Mouse (Mus musculus): ENCODE results near the gene Cavin1. TPM values are rescaled to one million over a fixed set of nuclear protein-coding genes. Genes with fewer than 3 reads are reported as not detected.
A peak's percentile ranks its signal among the peaks of the same experiment; 100 is the strongest.

Gene Cavin1
- total RNA-seq, 2 experiments from 2014 or later, result 462 to 471 TPM

DNA sequence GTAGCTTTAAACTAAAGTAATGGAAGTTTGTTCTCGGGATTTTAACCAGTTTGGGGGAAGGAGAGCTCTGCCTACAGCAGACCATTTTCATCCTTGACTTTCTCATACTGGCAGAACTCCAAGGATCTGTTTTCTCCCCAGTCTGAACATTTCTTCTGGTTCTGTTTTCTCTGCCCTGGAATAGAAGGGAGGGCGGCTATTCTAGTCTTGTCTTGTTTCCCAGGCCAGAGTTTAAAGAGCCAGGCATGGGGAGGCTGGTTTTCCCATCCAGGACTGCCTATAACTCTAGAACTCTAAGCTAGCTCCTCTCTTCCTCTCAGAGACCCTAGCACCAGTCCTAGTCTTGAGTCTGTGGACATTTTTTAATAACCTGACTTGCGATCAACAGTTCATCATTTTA lies 10.9 kb downstream of the Cavin1 start:
- DNase-seq, result peak; percentile 37 to 47
- intact Hi-C loops (cut with DNase I), result loop anchor here (5.0 kb wide), 1 partner anchor 248 kb away; the partner anchor contains the start of genes Hspb9 and Kat2a

- intact Hi-C loops (cut with DNase I), result loop anchor here (5.0 kb wide), 1 partner anchor 247 kb away; the partner anchor contains the start of genes Hspb9 and Kat2a
- peak; percentile 78 to 85 for DNase-seq
Observed at GRCm38 (mm10) chr11:100959464-100959810, 11.2 kb downstream of the Cavin1 start.

GRCm38 (mm10) chr11:100958613-100959463 lies 11.8 kb downstream of the Cavin1 start:
- DNase-seq, result no peak
- intact Hi-C loops (cut with DNase I), result loop anchor here (5.0 kb wide), 1 partner anchor 247 kb away; the partner anchor contains the start of genes Hspb9 and Kat2a

GRCm38 (mm10) chr11:100957915-100958469 lies 12.7 kb downstream of the Cavin1 start:
- no peak for DNase-seq
- intact Hi-C loops (cut with DNase I), result loop anchor here (1.0 to 5.0 kb wide), 3 partner anchors 25 to 246 kb away; partner anchors contain the start of genes Hspb9 and Kat2a

DNA sequence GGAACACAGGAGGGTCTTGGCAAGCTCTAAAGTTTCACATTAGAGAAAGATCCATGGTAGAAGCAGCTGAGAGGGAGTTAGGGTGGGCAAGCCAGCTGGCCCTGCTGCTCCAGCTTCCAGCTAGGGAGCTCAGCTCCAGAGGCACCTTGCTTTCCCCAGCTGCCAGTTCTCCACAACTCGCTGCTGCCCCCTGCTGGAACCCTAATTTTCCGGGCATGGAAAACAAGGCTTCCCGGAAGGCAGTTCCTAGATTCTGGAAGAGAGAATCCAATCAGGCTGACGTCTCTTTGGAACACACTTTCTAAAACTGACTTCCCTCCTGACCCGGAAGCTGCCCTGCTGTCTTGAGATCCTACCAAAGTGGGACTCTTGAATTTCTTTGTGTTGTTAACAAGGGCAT lies 13.4 kb downstream of the Cavin1 start:
- peak; percentile 94 to 98 for DNase-seq
- intact Hi-C loops (cut with DNase I), result loop anchor here (1.0 to 5.0 kb wide), 3 partner anchors 26 to 245 kb away; partner anchors contain the start of genes Hspb9 and Kat2a

DNA sequence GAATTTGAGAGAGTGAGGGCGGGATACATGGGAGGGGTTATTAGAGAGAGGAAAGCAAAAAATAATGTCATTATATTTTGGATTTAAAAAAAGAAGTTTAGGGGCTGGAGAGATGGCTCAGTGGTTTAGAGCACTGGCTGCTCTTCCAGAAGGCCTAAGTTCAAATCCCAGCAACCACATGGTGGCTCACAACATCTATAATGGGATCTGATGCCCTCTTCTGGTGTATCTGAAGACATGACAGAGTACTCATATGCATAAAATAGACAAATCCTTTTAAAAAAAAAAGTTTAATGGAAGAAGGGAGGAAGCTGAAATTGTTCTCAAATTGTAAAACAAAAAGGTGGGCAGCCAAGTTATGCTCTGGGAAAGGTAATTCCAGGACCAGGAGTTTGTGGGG lies 21.1 kb downstream of the Cavin1 start:
- intact Hi-C loops (cut with DNase I), result no loop called here
- no peak for DNase-seq

DNA sequence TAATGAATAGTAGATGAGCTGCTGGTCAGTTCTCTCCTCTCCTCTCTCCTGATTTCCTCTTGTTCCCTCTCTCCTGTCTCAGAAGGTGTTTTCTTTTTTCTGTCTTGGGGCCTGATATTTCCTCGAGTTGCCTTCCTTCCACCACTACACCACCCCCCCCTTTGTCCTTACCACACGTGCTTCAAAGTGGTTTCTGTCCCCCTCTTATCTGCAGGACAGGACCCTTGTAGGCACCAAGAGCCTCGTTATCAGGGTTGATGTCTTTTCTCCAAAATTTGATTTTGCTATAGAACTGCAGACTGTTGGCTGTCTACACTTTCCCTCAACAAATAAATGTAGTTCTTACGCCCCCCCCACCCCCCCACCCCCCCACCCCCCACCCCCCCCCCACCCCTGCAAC lies 22.4 kb downstream of the Cavin1 start:
- intact Hi-C loops (cut with DNase I), result no loop called here
- DNase-seq, result no peak

DNA sequence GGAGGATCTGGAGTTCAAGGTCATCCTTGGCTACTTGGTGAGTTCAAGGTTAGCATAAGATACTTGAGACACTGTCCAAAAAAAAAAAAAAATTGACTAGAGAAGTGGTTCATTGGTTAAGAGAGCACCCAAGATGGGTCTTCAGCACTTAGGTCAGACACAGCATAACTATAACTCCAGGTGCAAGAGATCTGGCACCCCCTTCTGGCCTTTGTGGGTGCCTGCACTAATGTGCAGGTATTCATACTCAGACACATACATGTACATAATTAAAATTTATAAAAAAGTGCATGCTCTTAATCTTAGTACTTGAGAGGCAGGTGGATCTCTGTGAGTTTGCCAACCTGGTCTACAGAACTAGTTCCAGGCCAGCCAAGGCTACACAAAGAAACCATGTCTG lies 23.1 kb downstream of the Cavin1 start:
- intact Hi-C loops (cut with DNase I), result loop anchor here (2.0 kb wide), 1 partner anchor 55 kb away; no protein-coding TSS in a partner anchor
- no peak for DNase-seq

GRCm38 (mm10) chr11:100946862-100947261 lies 23.8 kb downstream of the Cavin1 start:
- no peak for DNase-seq
- intact Hi-C loops (cut with DNase I), result loop anchor here (2.0 kb wide), 1 partner anchor 54 kb away; no protein-coding TSS in a partner anchor

DNA sequence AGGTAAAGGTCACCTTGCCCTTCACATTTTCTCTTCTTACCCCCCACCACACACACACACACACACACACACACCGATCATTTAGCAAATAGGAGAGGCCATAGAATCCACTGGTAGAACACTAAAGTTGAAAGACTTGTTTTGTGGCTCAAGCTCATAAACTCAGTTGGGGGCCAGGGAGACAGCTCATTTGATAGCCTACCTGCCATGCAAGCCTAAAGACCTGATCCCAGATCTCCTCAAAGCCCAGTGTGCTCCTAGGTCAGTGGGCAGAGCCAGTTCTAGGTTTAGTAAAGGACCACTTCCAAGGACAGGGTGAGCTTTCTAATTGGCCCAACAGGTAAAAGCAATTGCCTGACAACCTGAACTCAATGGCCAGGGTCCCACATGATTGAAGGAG lies 28.3 kb downstream of the Cavin1 start:
- no peak for DNase-seq
- intact Hi-C loops (cut with DNase I), result no loop called here

DNA sequence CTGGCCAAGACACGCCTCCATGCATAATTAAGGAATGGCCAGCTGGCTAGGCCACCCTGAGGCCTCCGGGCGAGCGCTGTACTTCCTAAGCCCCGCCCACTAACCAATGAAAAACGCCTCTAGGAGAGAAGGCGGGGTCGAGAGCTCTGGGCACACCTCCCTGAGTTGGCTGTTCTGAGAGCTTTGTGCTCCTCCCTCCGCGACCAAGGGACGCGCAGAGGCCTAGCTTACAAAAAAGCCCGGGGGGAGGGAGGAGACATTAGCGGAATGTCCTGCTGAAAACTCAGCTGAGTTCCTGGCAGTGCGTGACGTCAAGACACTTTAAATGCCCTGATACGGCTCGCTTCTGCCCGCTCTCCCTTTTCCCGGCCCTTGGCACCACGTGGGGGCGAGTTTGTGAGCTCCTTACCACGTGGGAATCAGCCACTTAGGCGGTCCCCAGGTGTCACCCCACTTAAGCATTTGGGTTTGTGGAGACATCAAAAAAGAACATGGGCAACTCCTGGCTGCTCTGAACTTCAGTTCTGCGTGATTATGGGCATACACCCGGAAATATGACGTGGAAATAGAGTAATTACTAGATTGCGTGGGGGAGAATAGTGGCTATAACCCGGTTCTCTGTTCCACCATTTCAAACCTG lies 31.1 kb downstream of the Cavin1 start, which contains the start of gene Stat3:
Stat3 (minus strand) TSS at position 29 of the 640 bp plus-strand sequence.
- peak; percentile 100 for DNase-seq
- intact Hi-C loops (cut with DNase I), result no loop called here

- peak in 1 of 2 experiments; percentile 38 for DNase-seq
- intact Hi-C loops (cut with DNase I), result no loop called here
Observed at GRCm38 (mm10) chr11:100938711-100939511, 31.8 kb downstream of the Cavin1 start.

DNA sequence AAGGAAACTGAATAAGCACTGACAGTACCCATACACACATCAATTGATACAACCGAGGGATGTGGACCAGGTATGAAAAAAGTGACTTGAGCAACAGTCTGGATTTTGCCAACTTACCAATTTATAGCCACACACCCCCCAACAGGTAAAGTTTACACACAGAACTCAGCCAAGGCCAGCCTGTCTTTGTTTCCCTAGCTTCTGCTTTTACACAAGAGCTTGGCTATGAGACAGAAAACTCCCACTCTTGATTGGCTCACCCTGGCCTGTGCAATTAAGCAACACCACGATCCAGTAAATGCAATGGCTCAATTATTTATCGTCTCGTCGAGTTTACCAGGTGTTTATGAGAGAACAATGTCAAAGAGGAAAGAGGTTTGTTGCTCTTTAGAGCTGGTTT lies 32.6 kb downstream of the Cavin1 start:
- intact Hi-C loops (cut with DNase I), result no loop called here
- DNase-seq, result peak; percentile 64 to 67

DNA sequence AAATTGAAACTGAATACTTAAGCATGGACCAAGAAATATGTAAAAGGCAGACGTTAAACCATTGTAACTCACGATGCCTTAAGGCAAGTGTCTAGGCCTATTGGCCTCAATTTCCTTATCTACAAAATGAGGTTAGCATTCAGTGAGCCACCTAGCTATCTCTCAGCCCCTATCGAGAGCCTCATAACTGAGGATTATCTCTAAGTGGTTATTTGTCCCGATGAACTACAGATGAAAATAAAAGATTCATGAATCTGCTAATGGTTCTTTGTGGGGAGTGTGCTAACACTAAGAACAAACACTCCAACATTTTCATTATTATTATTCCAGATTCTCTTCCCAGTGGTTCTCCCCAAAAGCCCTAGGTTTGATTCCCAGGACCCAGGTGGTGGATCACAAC lies 33.4 kb downstream of the Cavin1 start:
- intact Hi-C loops (cut with DNase I), result no loop called here
- no peak for DNase-seq

DNA sequence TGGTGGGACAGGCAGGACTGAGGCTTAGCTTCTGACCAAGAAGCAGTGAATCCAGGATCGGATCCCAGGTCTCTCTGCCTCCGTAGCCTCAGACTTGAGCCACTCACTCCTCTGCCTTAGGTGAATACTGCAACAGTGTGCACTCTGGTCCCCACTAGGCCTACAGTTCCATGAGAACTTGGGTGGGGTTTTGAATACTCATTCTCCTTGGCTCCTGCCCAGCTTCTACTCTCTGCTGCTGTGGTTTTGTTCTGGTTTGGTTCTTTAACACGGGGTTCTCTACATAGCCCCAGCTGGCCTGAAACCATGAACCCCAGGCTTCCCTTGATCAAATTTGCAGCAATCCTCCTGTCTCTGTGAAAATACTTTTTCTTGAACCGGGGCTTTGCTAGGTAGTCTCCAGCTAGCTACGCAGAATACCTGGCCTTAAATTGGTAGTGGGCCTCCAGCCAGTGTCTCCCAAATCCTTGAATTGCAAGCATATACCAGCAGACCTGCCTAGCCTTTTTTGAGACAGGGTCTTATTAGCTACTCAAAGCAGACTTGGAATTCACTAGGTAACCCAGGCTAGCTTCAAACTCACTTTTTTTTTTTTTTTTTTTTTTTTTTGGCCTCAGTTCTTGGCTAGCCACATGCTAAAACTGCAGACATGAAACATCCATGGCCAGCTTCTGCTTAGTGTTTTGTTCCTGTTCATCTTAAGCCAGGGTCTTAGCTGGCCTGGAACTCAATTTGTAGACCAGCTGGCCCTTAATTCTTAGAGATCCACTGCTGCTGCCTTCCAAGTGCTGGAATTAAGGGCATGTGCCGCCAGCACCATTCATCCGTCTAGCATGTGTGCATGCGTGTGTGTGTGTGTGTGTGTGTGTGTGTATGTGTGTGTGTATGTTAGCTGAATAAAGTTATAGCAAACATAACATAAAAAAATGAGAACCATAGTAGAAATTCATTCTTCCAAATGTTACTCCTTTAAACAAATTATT lies 35.0 kb downstream of the Cavin1 start:
- DNase-seq, result peak; percentile 45 to 48
- intact Hi-C loops (cut with DNase I), result loop anchor here (2.0 kb wide), 1 partner anchor 15 kb away; no protein-coding TSS in a partner anchor

GRCm38 (mm10) chr11:100931254-100931921 lies 39.3 kb downstream of the Cavin1 start:
- peak; percentile 45 to 59 for DNase-seq

GRCm38 (mm10) chr11:100930611-100931010 lies 40.1 kb downstream of the Cavin1 start:
- intact Hi-C loops (cut with DNase I), result no loop called here

More at GRCm38 (mm10) chr11:100931254-100931921, 39.3 kb downstream of the Cavin1 start:
- intact Hi-C loops (cut with DNase I), result no loop called here

GRCm38 (mm10) chr11:100927386-100927785 lies 43.3 kb downstream of the Cavin1 start:
- no peak for DNase-seq
- intact Hi-C loops (cut with DNase I), result no loop called here

More at GRCm38 (mm10) chr11:100930611-100931010, 40.1 kb downstream of the Cavin1 start:
- no peak for DNase-seq

All from heart, postnatal 10 days (tissue).